Mouse (Mus musculus) right cerebral cortex, postnatal 10 days (tissue): ENCODE measurements around the gene Agpat2.

ENCODE experiments used
- DNase-seq, 2 experiments: peaks; one replicate each; pipeline ENCODE4 v3.0.0; 2021; ENCODE audit warnings: low spot score in 2 of 2

The Agpat2 gene

GRCm38 (mm10) chr2:26626081-26626480 lies 21.9 kb upstream of the Agpat2 start:
- no peak for DNase-seq

GRCm38 (mm10) chr2:26625419-26625818 lies 21.2 kb upstream of the Agpat2 start:
- DNase-seq, result no peak

- DNase-seq, result no peak
Observed at GRCm38 (mm10) chr2:26622984-26623383, 18.8 kb upstream of the Agpat2 start.

- DNase-seq, result no peak
Observed at GRCm38 (mm10) chr2:26621246-26621645, 17.0 kb upstream of the Agpat2 start.

DNA sequence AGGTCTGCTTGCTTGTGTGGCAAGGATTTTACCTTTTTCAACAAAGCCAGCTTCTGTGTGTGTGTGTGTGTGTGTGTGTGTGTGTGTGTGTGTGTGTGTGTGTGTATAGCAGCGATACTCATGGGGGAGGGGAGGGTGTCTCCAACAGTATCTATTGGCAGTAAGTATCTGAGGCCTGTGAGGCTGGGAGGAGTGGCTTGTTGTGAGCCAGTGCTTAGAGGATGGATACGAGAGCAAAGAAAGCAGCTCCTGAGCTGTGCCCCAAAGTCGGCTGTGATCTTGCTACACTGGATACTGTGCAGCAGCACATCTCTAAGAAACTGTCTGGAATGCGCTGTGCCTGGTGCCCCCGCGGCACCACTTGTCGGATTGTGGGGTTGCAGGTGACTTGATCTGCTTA lies 13.7 kb upstream of the Agpat2 start:
- DNase-seq, result no peak

GRCm38 (mm10) chr2:26617331-26617730 lies 13.1 kb upstream of the Agpat2 start:
- DNase-seq, result no peak

DNA sequence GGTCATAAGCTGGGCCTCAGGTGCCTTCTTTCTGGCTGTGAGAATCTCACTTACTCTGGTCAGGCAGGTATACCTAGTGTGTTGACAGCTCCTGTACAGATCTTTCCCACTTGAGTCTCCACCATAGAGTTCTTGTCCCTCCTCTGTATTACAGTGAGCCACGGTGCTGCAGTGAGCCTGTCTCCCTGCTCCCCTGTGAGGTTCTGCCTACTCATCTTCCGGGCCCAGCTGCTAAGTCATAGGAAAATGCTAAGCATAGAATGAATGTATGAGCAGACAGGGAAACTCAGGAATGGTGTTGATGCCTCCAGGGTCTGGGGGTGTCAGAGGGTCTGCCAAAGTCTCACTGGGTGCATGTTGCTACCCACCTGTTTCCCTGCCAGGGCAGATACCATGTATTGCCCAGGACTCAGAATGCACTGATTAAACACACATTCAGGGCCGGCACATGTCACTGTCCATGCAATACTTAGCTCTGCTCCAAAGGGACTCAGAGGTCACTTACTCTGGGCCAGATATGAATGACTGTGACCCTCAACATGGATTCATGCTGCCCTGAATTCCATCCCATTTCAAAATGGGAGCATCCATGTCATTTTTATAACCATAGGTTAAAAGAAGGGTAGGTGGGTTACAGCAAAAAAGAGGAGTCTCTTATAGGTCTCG lies 11.4 kb upstream of the Agpat2 start:
- no peak for DNase-seq

- DNase-seq, result no peak
Observed at GRCm38 (mm10) chr2:26614903-26615302, 10.7 kb upstream of the Agpat2 start.

DNA sequence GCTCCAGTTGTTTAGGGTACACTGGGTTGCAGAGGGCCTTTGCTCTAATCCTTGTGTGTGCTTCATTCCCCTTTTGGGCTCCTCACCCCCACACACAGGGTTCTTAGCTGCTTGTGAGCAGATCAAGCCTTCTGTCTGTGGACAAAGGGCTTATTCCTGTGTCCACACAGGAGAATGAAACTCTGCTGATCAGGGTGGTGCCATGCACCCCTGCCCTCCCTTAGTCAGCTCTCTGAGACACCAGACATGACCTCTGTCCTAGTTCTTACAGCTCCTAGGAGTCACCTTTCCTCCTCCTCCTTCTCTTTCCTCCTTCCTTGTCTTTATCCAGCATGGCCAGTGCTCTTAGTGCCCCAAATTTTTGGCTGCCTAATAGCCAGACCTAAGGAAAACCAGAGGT lies 7.7 kb upstream of the Agpat2 start:
- DNase-seq, result no peak

DNA sequence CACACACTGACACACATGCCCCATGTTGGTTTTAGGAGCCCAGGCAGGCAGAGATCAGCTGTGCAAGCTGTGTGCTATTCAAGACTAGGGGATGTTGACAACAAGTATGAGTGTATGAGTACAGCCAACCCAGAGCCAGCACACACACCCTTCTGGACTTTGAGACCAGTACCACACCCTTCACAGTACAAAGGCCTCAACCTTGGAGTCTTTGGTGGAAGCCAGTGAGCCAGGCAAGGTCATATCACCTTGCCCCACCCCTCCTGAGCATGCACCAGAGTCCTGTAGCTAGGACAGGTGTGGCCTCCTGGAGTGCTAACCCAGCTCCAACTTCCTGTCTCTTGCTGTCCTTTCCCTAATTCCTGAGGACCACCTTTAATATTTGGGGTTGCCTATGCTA lies 6.8 kb upstream of the Agpat2 start:
- DNase-seq, result no peak

DNA sequence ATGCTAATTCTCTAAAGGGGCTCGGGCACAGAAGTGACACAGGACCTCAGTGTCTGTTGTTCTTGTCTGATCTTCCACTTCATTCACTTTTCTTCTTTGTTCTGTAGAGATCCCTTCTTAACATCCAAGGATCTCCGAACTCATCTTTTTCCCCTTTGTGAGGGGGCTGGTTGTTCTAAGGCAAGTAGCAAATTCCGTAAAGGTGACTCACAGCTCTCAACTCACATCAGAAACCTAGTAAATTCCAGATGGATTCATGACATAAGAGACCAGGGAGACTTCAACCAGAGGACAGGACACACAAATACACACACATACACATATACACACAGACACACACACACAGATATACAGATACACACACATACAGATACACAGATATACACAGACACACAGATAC lies 6.3 kb upstream of the Agpat2 start:
- DNase-seq, result no peak

GRCm38 (mm10) chr2:26609261-26609661 lies 5.0 kb upstream of the Agpat2 start:
- no peak for DNase-seq

- no peak for DNase-seq
Observed at GRCm38 (mm10) chr2:26608781-26609180, 4.6 kb upstream of the Agpat2 start.

- no peak for DNase-seq
Observed at GRCm38 (mm10) chr2:26607056-26607910, 3.1 kb upstream of the Agpat2 start.

- no peak for DNase-seq
Observed at GRCm38 (mm10) chr2:26606579-26606978, 2.4 kb upstream of the Agpat2 start.

DNA sequence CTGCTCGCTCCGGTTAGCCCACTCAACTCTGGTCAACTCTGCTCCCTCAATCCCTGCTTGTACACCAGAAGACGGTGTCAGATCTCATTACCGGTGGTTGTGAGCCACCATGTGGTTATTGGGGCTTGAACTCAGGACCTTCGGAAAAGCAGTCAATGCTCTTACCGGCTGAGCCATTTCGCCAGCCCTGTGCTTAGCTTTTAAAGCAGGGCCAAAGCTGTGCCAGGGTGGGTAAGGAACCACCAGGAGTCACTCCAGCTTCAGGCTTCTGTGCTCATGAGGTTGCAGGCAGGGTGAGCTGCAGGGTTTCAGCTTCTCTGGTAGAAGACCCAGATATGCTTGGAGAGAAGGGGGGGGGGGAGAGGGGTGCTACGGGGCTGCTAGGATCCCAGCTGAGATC lies 1.1 kb upstream of the Agpat2 start:
- no peak for DNase-seq

DNA sequence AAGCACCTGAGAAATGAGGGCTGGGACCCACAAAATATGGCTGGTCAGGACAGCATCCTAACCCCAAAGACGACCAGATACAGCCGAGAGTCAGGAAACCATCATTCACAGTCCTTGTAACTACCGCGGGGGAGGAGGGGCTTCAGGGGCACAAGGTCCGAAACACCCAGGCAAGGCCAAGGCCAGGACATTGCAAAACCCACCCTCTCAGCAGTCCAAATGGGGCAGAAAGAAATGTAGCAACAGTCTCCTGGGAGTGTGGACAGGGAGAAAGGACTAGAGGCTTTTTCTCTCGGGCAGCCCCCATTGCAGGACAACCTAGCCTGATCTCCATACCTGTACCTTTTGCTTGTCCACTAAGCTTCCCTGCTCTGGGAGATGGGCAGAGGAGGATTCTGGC lies 1.1 kb downstream of the Agpat2 start:
- no peak for DNase-seq

GRCm38 (mm10) chr2:26602631-26603030 lies 1.6 kb downstream of the Agpat2 start:
- DNase-seq, result no peak

DNA sequence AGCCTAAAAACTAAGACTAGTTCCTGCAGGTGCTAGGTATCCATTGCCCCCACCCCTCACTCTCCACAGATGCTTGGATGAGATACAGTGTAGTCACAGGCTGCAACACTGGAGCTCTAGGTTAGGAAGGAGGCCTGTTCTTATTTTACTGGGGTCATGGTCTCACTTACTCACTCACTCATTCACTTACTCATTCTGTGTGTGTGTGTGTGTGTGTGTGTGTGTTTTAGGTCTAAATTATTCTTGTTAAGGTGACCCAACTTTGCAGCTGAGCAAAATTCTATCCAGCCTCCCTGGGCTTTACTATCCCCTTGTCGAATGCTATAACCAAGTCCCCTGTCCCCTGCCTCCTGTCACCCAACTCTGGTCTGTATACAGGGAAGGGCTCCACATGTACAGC lies 2.6 kb downstream of the Agpat2 start:
- no peak for DNase-seq

DNA sequence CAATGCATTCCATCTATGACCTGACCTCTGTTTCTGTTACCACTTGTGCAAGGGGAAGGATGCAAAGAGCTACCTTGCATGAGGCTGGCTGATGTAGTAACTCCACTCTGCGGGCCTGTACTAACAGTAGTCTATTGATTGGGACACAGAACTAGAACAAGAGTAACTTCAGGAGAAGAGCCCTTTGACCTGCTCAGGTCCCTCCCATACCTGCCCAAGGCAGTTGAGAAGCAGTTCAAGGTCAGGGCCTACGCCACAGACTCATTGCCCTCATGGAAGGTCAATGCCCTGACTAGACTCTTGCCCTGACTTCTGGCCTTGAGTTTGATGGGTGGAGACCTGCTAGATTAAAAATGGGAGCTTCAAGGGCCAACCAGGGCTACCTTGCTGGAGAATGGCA lies 3.6 kb downstream of the Agpat2 start:
- DNase-seq, result no peak

DNA sequence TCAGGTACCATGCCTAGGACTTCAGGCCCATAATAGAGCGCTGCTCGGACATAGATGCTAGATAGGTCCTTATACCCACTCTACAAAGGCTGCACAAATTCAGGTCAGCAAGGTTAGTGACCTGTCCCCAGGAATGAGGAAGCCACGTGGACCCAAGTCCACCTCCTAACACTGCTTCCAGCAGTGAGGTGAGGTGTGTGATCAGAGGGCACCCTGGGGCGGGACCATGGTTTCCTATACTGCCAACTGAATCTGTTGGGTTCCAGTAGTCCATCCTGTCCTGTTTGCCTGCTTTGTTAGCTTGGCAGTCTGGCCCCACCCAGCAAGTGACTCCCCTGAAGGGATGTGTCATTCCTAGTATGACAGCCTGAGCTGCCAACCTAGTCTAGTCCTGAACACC lies 4.3 kb downstream of the Agpat2 start:
- DNase-seq, result no peak

- no peak for DNase-seq
Observed at GRCm38 (mm10) chr2:26598462-26598861, 5.8 kb downstream of the Agpat2 start.

DNA sequence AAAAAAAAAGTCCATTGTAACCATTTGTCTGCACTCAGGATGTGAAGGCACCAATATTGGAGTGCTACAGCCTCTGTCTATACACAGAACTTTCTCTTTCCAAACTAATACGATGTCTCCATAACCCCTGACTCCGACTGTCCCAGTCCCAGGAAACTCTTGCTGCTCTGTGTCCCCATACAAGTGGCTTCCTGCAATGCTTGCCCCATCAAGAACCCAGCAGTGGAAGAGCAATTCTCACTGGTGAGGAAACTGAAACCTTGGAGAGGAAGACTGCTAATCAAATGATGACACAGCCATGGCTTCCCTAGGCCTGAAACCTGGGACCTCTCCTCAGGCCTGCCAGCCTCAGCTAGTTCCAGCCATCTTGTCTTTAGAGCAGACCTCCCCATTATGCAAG lies 6.4 kb downstream of the Agpat2 start:
- no peak for DNase-seq
